Mouse (Mus musculus): ENCODE results near the gene Hnrnpa0.
"Not testable (repeated sequence)": the region's sequence is repeated elsewhere in the genome, so short reads cannot be mapped to it uniquely, and the experiment has no call there.

Gene Hnrnpa0

DNA sequence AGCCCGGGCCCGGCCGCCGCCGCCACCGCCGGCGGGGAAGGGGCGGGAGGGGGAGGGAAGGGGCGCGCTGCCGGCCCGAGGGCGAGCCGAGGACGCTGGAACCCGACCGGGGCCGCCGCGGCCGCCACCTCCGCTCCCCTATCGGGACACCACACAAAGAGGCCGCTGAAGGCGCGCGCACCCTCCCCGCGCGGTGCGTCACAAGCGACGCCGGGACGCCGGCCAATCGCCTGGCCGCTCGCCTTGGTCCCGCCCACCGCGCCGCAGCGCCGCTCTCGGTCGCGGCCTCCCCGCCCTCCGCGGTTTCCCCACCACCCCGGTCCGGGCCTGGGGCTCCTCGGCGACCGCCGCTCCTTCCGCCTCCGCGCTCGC is at the start of gene Hnrnpa0:
Gene Hnrnpa0, minus strand, starts transcription at position 161 of the 372 bp plus-strand sequence.
- DNase-seq: peak; percentile 99

DNA sequence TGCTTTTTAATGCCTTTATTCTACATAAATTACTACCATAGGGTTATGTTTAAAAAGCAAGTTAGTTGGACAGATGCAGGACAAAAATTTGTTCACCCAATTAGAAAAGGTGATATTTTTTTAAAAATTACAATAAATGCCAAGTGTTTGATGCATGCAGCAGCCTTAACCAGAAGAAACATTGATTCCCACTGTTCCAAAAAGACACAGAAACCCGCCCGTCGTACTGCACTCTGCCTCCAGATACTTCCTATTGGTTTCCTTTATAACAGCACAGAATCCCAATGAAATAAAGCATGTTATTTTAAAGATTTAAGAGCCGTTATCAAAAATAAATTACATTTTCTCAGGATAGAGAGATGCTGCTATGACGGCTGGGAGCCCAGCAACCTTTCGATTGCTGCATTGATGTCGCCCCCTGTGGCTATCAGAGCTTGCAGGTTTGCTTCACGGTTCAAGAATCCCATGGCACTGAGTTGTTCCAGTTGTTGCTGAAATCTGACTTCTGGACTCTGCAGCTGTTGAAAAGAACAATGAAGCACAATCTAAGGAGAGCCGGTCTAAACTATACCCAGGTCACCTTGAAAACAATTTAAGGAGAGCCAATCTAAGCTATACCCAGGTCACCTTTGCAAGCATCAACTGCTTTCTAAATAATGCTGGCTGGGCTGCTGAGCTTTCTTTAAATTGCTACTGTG is 49.3 kb upstream of the Hnrnpa0 start:
- peak; percentile 100 for DNase-seq

GRCm38 (mm10) chr13:58176105-58176504 is 47.7 kb upstream of the Hnrnpa0 start:
- DNase-seq: no peak

DNA sequence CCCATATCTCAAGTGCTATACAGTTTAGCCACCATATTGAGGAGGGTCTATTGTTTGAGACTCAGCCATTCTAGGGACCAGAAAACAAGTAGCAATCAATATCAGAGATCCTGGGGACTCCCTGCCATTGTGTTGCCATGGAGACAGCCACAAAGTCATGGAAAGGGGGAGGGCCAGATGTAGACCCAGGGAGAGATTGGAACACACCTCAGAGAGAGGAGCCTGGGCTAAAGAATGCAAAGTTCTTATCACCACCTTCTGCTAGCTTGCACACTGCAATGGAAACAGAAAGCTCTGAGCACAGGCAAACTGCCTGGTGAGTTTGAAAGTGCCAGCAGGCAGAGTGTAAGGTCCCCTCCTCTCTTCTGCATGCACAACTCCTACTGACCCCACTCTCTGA is 39.8 kb upstream of the Hnrnpa0 start:
- no peak for DNase-seq

GRCm38 (mm10) chr13:58163343-58163742 is 35.0 kb upstream of the Hnrnpa0 start:
- no peak for DNase-seq

GRCm38 (mm10) chr13:58160761-58161160 is 32.4 kb upstream of the Hnrnpa0 start:
- no peak for DNase-seq

DNA sequence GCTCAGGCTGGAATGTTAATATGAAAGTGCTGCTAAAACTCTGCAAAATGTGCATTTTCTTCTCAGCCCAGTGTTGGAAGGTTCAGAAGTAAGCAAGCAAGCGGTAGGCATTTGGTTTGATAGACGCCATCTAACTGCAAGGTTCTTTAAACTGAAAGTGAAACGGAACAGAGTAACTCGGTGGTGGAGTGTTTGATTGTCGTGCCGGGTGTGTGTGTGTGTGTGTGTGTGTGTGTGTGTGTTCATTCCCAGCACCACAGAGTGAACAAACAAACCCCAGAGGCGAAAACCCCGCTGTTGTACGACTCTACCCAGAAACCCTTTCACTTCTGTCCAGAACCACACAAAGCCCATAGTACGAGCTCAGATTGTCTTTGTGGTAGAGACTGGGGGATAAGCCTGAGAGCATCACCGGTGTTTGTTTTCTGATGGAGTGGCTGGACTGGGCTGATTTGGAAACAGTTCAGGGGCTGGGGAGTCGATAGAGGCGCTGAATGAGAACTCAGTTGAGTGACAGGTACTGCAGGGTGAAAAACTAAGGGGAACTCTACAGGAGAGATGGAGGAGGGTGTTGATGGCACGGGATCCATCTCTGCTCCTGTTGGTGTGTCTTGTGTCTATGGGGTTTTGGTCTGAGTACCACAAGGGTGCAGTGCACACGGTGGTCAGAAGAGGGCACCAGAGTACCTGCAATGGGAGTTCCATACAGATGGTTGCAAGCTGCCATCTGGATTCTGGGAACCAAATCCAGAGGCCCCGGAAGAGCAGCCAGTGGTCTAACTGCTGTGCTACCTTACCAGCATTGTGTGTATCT is 29.9 kb upstream of the Hnrnpa0 start:
- DNase-seq: peak; percentile 98

- peak; percentile 99 for DNase-seq
Measured at GRCm38 (mm10) chr13:58157447-58158098, 29.2 kb upstream of the Hnrnpa0 start, which contains the start of gene Idnk. TSS of gene Idnk (plus strand) at chr13:58157649.

DNA sequence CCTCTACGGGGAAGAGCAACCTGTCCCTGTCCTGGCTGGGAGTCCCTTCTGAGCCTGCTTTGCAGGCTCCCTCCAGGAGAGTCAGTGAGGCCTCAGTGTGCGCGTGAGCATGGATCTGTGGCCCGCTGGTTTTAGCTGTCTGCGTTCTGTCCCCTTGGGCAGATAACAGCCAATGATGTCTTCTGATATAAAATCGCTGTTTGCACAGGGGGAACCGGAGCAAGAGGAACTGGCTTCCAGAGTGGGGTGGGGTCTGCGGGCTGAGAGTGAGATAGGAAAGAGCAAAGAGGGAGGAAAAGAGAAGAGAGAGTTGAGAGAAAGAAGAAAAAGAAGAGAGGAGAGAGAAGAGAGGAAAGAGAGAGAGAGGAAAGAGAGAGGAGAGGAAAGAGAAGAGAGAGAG is 28.7 kb upstream of the Hnrnpa0 start:
- DNase-seq: no peak

DNA sequence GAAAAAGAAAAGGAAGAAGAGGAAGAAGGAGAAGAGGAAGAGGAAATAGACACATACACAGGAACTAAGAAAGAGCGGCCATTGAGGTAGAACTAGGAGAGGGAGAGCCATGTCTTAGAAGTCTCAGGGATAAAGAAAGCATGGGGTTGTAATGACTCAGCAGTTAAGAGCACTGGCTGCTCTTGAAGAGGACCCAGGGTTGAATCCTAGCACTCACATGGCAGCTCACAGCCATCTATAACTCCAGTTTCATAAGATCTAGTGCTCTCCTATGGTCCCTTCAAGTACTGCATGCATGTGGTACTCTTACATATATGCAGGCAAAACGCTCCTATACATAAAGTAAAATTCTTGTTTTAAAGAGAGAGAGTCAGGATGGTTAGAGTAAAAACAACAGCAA is 27.7 kb upstream of the Hnrnpa0 start:
- no peak for DNase-seq

GRCm38 (mm10) chr13:58150442-58150841 is 22.1 kb upstream of the Hnrnpa0 start:
- DNase-seq: no peak

DNA sequence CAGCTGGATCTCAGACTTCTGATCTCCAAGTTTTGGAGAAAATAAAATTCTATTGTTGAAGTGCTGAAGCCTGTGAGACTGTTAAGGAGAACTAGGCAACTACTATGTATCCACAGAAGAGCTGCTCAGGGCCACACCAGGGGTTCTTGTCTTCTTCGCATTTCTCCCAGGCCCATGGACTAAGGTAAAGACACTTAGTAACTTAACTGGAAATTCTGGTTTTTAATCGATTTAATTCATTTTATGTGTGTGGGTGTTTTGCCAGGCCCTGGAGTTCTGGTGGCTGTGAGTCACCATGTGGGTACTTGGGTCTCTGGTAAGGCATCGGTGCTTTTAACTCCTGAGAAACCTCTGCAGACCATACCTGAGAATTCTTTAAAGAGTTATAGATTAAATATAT is 21.3 kb upstream of the Hnrnpa0 start:
- DNase-seq: no peak

GRCm38 (mm10) chr13:58149033-58149558 is 20.7 kb upstream of the Hnrnpa0 start:
- peak; percentile 82 for DNase-seq

DNA sequence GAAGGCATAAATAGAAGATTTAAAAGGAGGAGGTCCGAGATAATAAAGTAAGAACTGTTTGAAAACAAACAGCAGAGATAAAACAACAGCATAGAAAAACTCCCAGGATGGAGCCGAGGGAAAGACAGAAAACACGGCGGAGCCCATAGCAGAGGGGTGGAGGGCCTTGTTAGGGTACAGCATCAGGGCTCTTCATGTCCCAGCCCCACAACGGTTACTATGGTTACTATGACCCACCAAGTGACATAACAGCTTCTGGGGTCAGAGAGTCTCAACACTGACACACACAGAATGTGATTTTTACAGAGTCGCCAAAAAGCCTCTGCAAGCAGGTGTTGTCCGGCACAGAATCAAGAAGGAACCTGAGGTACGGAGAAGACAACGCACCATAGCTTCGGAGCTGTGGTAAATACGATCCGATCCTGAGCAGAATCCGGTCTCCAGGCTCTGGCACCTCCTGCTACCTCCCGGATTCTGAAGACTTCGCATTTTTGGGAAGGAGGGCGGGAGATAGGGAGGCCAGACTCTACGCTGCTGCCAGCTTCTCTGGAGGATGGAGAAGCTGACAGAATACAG is 20.0 kb upstream of the Hnrnpa0 start:
- DNase-seq: peak; percentile 89

DNA sequence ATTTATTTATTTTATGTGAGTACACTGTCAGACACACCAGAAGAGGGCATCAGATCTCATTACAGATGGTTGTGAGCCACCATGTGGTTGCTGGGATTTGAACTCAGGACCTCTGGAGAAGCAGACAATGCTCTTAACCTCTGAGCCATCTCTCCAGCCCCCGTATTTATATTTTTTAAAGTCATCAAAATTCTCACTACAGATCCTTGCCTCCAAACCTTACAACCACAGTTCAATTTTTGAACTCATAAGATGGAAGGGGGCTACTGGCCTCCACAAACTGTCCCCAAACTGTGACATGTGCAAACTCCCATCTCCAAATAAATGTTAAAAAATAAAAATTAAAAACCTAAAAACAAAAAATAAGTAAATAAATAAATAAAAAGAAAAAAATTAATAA is 19.4 kb upstream of the Hnrnpa0 start:
- DNase-seq: no peak

DNA sequence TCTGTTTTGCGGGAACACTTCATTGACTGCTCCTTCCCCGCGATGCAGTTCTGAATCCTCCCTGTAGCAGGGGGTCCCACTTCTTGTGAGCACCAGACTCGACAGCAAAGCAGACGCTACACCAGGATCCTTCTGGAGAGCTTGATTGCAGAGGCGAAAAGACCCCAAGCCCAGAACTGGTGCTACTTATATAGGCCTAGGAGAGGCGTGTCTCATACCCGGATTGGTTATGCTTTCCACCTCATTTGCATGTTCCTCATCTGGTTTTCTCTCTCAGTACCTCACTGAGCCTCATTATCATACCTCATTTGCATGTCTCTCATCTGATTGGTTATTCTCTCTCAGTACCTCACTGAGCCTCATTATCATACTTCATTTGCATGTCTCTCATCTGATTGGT is 18.2 kb upstream of the Hnrnpa0 start:
- not testable (repeated sequence) for DNase-seq

DNA sequence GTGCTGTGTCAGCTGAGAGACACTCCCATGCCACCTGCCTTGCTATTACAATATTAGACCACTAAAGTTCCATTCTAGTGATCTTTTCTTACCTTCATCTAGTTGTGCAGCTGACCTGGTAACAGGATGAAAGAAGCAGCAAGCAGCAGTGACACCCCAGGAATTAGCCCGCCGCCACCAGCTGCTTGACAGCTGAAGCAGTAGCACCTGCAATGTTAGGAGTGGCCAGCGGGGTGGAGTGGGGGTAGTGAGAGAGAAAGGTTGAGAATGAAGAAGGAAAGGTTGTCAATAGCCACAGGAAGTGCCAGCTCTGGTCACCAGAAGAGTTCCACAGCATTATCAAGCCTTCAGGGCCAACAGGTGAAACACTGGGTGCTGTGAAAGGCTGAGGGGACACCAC is 3.3 kb upstream of the Hnrnpa0 start:
- no peak for DNase-seq

DNA sequence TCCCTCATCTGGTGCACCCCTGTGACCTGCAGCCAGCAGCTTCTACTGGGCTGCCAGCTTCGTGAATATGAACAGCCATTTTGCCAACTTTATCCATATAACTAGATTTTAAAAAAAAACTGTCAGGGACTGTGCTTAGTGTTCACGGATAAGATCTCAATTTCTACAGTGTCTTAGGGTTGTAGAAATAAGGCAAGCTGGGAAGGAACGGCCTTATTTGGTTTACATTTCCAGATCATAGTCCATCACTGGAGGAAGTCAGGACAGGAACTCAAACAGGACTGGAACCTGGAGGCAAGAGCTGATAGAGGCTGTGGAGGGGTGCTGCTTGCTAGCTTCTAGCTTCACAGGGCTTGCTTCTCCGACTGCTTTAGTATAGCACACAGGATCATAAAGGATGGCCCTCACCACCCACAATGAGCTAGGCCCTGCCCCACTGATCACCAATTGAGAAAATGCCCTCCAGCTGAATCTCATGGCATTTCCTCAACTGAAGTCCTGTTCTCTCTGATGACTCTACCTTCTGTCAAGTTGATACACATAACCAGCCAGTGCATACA is 1.4 kb upstream of the Hnrnpa0 start:
- peak; percentile 92 for DNase-seq

GRCm38 (mm10) chr13:58128768-58129671 is 664 bp upstream of the Hnrnpa0 start:
- DNase-seq: peak; percentile 100

GRCm38 (mm10) chr13:58127766-58128361 is 492 bp downstream of the Hnrnpa0 start:
- peak; percentile 94 for DNase-seq
